Mouse (Mus musculus) spleen, postnatal 36 days (tissue): ENCODE data around the gene Sel1l3.

Experiments used
- DNase-seq, 2 experiments: peaks; one replicate each; pipeline ENCODE4 v3.0.0; 2022; ENCODE audit warnings: low spot score in 2 of 2, mixed read lengths in 1 of 2

The Sel1l3 gene

GRCm38 (mm10) chr5:53091331-53091730 lies 122.4 kb downstream of the Sel1l3 start:
- DNase-seq = no peak

GRCm38 (mm10) chr5:53087452-53087851 lies 126.3 kb downstream of the Sel1l3 start:
- no peak for DNase-seq

GRCm38 (mm10) chr5:53078453-53078852 lies 135.3 kb downstream of the Sel1l3 start:
- no peak for DNase-seq

- DNase-seq = no peak
Observed at GRCm38 (mm10) chr5:53074553-53074952, 139.2 kb downstream of the Sel1l3 start.

- no peak for DNase-seq
Observed at GRCm38 (mm10) chr5:53061532-53062130, 152.1 kb downstream of the Sel1l3 start.
